Mouse (Mus musculus): ENCODE results near the gene Nt5m.

The Nt5m gene

GRCm38 (mm10) chr11:59839459-59840126 lies 346 bp downstream of the Nt5m start, which contains the start of gene Cops3:
Cops3 (minus strand) TSS chr11:59839838.
- peak; percentile 91 to 95 for DNase-seq (ENCODE audit: low spot score in 2 of 2)

- DNase-seq (ENCODE audit: low spot score in 2 of 2): no peak
Measured at GRCm38 (mm10) chr11:59846311-59846710, 7.1 kb downstream of the Nt5m start.

GRCm38 (mm10) chr11:59847131-59847530 lies 7.9 kb downstream of the Nt5m start:
- DNase-seq (ENCODE audit: low spot score in 2 of 2): peak; percentile 59 to 77

GRCm38 (mm10) chr11:59847891-59848884 lies 8.9 kb downstream of the Nt5m start:
- DNase-seq (ENCODE audit: low spot score in 2 of 2): peak; percentile 75 to 89

- DNase-seq (ENCODE audit: low spot score in 2 of 2): no peak
Measured at GRCm38 (mm10) chr11:59852865-59853264, 13.6 kb downstream of the Nt5m start.

- no peak for DNase-seq (ENCODE audit: low spot score in 2 of 2)
Measured at GRCm38 (mm10) chr11:59860467-59860866, 21.2 kb downstream of the Nt5m start.

GRCm38 (mm10) chr11:59864316-59864715 lies 25.1 kb downstream of the Nt5m start:
- no peak for DNase-seq (ENCODE audit: low spot score in 2 of 2)

GRCm38 (mm10) chr11:59872124-59872523 lies 32.9 kb downstream of the Nt5m start:
- DNase-seq (ENCODE audit: low spot score in 2 of 2): no peak

- peak; percentile 59 to 86 for DNase-seq (ENCODE audit: low spot score in 2 of 2)
Measured at GRCm38 (mm10) chr11:59880031-59880430, 40.8 kb downstream of the Nt5m start.

- DNase-seq (ENCODE audit: low spot score in 2 of 2): peak in 1 of 2 experiments; percentile 27
Measured at GRCm38 (mm10) chr11:59885217-59885986, 46.2 kb downstream of the Nt5m start.

- no peak for DNase-seq (ENCODE audit: low spot score in 2 of 2)
Measured at GRCm38 (mm10) chr11:59886952-59887351, 47.7 kb downstream of the Nt5m start.

GRCm38 (mm10) chr11:59888151-59888550 lies 48.9 kb downstream of the Nt5m start:
- no peak for DNase-seq (ENCODE audit: low spot score in 2 of 2)

- DNase-seq (ENCODE audit: low spot score in 2 of 2): no peak
Measured at GRCm38 (mm10) chr11:59891854-59892253, 52.6 kb downstream of the Nt5m start.

- DNase-seq (ENCODE audit: low spot score in 2 of 2): peak in 1 of 2 experiments; percentile 47
Measured at GRCm38 (mm10) chr11:59893153-59893788, 54.0 kb downstream of the Nt5m start.

- DNase-seq (ENCODE audit: low spot score in 2 of 2): no peak
Measured at GRCm38 (mm10) chr11:59894916-59895315, 55.7 kb downstream of the Nt5m start.

- no peak for DNase-seq (ENCODE audit: low spot score in 2 of 2)
Measured at GRCm38 (mm10) chr11:59895316-59895715, 56.1 kb downstream of the Nt5m start.

- DNase-seq (ENCODE audit: low spot score in 2 of 2): no peak
Measured at GRCm38 (mm10) chr11:59897981-59898599, 58.8 kb downstream of the Nt5m start.

GRCm38 (mm10) chr11:59899711-59900685 lies 60.8 kb downstream of the Nt5m start:
- DNase-seq (ENCODE audit: low spot score in 2 of 2): no peak

GRCm38 (mm10) chr11:59900995-59901394 lies 61.7 kb downstream of the Nt5m start:
- no peak for DNase-seq (ENCODE audit: low spot score in 2 of 2)

All from spleen, postnatal 4 days (tissue).